Mouse (Mus musculus): ENCODE measurements at regions not wholly inside any gene's neighbourhood (a gene's known extent, or its start where the extent isn't known, plus 50 kb on each side); places are given as distances from the start of the nearest gene placed in this dataset.

DNA sequence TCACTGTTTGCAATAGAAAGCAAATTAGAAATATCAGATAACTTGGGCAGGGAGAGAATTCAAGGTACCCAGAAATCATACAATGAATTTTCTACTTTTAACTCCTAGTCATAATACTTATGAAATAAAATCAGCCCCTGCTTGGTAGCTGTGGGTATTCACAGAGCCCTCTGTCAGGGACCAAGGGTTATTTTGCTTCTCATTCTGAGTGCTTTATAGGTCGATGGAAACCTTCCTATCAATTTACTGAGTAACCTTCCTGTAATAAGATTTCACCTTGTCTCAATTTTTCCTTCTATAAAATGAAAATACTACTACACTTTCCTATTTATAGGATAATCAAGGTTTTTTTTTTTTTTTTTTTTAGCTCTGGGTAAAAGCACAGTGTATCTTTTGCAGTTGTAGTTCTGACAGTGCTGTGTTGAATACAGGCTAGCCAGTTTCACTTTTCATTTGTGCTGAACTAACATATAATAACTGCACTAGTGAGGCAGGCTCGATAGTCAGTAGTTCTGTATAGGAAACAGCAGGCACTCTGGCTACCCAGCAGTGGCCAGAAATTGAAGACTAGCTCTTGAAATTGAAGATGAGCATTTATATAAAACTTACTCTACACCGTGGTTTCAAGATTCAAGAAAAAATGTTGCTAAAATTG is 94.4 kb upstream of the Mdfic start:
- DNase-seq (ENCODE audit: low spot score), result no peak
- WGBS, result 82% methylated on average over 3 of the region's 3 CpGs

GRCm38 (mm10) chr6:15638548-15638947 is 81.9 kb upstream of the Mdfic start:
- no peak overlapping the region for H3K4me2 ChIP-seq (ENCODE audit: low read length)
- no peak overlapping the region for H3K4me3 ChIP-seq (ENCODE audit: low read depth, low read length)
- ATAC-seq (peak; percentile 64), DNase-seq (ENCODE audit: low spot score) (peak; percentile 41)
- no peaks in the 10 kb centered on the region for H3K9me3 ChIP-seq (replicated peaks; ENCODE audit: control insufficient read depth, low read length)
- H3K36me3 ChIP-seq (ENCODE audit: control insufficient read depth, insufficient read depth, low read length), result no peaks in the 10 kb centered on the region
- no peak overlapping the region for H3K9ac ChIP-seq (ENCODE audit: low read length)
- WGBS, result 42% methylated on average over 14 of the region's 14 CpGs
- H3K27me3 ChIP-seq (replicated peaks; ENCODE audit: control insufficient read depth, insufficient read depth, low read length), result no peaks in the 10 kb centered on the region
- no peak overlapping the region for H3K27ac ChIP-seq (ENCODE audit: low read depth, low read length)
- H3K4me1 ChIP-seq (ENCODE audit: control insufficient read depth, insufficient read depth, low read length), result peaks cover 5% of the 10 kb centered on the region; the same call in 1 of the 2 replicates

More for the DNA sequence above, 94.4 kb upstream of the Mdfic start:
- Histone ChIP-seq H3K9ac (ENCODE audit: low read length) (no peak overlapping the region), H3K9me3 (replicated peaks; ENCODE audit: control insufficient read depth, low read length) (no peaks in the 10 kb centered on the region), H3K4me3 (ENCODE audit: low read depth, low read length) (no peak overlapping the region), H3K27ac (ENCODE audit: low read depth, low read length) (no peak overlapping the region), H3K4me1 (ENCODE audit: control insufficient read depth, insufficient read depth, low read length) (no peaks in the 10 kb centered on the region), H3K4me2 (ENCODE audit: low read length) (no peak overlapping the region), H3K27me3 (replicated peaks; ENCODE audit: control insufficient read depth, insufficient read depth, low read length) (no peaks in the 10 kb centered on the region), H3K36me3 (ENCODE audit: control insufficient read depth, insufficient read depth, low read length) (no peaks in the 10 kb centered on the region)
- no peak for ATAC-seq

GRCm38 (mm10) chr6:15639378-15639777 is 81.1 kb upstream of the Mdfic start:
- peak; percentile 83 for DNase-seq (ENCODE audit: low spot score)
- ATAC-seq, result peak; percentile 89

GRCm38 (mm10) chr6:15639809-15640479 is 80.5 kb upstream of the Mdfic start:
- no peaks in the 10 kb centered on the region for H3K9me3 ChIP-seq (replicated peaks; ENCODE audit: control insufficient read depth, low read length)
- peaks cover 5% of the 10 kb centered on the region; the same call in 1 of the 2 replicates for H3K4me1 ChIP-seq (ENCODE audit: control insufficient read depth, insufficient read depth, low read length)
- H3K4me2 ChIP-seq (ENCODE audit: low read length), result no peak overlapping the region
- no peaks in the 10 kb centered on the region for H3K27me3 ChIP-seq (replicated peaks; ENCODE audit: control insufficient read depth, insufficient read depth, low read length)
- peak; percentile 70 for ATAC-seq
- DNase-seq (ENCODE audit: low spot score), result peak; percentile 38
- H3K27ac ChIP-seq (ENCODE audit: low read depth, low read length), result no peak overlapping the region
- WGBS, result 3% methylated on average over 5 of the region's 5 CpGs
- no peaks in the 10 kb centered on the region for H3K36me3 ChIP-seq (ENCODE audit: control insufficient read depth, insufficient read depth, low read length)
- H3K9ac ChIP-seq (ENCODE audit: low read length), result no peak overlapping the region
- no peak overlapping the region for H3K4me3 ChIP-seq (ENCODE audit: low read depth, low read length)

More at GRCm38 (mm10) chr6:15639378-15639777, 81.1 kb upstream of the Mdfic start:
- Histone ChIP-seq H3K9ac (ENCODE audit: low read length) (no peak overlapping the region), H3K9me3 (replicated peaks; ENCODE audit: control insufficient read depth, low read length) (no peaks in the 10 kb centered on the region), H3K4me1 (ENCODE audit: control insufficient read depth, insufficient read depth, low read length) (peaks cover 5% of the 10 kb centered on the region; the same call in 1 of the 2 replicates), H3K36me3 (ENCODE audit: control insufficient read depth, insufficient read depth, low read length) (no peaks in the 10 kb centered on the region), H3K4me3 (ENCODE audit: low read depth, low read length) (no peak overlapping the region), H3K27ac (ENCODE audit: low read depth, low read length) (no peak overlapping the region), H3K27me3 (replicated peaks; ENCODE audit: control insufficient read depth, insufficient read depth, low read length) (no peaks in the 10 kb centered on the region), H3K4me2 (ENCODE audit: low read length) (no peak overlapping the region)
- WGBS, result 1% methylated on average over 4 of the region's 4 CpGs

DNA sequence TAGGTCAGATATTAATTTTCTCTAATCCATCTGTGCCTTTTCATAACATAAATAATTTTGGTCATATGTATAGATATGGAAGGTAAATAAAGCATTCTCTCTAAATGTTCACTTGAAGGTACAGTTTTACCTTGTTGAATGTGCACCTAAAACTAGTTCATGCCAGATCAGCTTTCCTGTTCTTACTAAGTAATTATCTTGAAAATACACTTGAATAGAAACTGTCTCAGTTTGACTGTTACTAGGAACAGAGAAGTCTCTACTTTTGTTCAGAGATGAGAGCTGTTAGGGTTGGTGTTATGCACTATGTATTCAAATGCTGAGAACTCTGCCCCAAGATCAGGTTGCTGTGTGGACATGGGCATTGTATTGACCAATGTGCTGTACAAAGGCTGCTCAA is 76.2 kb upstream of the Mdfic start:
- Histone ChIP-seq H3K4me2 (ENCODE audit: low read length) (no peak overlapping the region), H3K4me1 (ENCODE audit: control insufficient read depth, insufficient read depth, low read length) (no peaks in the 10 kb centered on the region), H3K4me3 (ENCODE audit: low read depth, low read length) (no peak overlapping the region), H3K9ac (ENCODE audit: low read length) (no peak overlapping the region), H3K36me3 (ENCODE audit: control insufficient read depth, insufficient read depth, low read length) (no peaks in the 10 kb centered on the region), H3K27ac (ENCODE audit: low read depth, low read length) (no peak overlapping the region), H3K9me3 (replicated peaks; ENCODE audit: control insufficient read depth, low read length) (no peaks in the 10 kb centered on the region), H3K27me3 (replicated peaks; ENCODE audit: control insufficient read depth, insufficient read depth, low read length) (no peaks in the 10 kb centered on the region)
- DNase-seq (ENCODE audit: low spot score) (no peak), ATAC-seq (no peak)

- DNase-seq (ENCODE audit: low spot score), result no peak
Measured at GRCm38 (mm10) chr6:15647499-15647898, 73.0 kb upstream of the Mdfic start.

More at GRCm38 (mm10) chr6:15647499-15647898, 73.0 kb upstream of the Mdfic start:
- H3K4me2 ChIP-seq (ENCODE audit: low read length), result no peak overlapping the region
- H3K27ac ChIP-seq (ENCODE audit: low read depth, low read length), result no peak overlapping the region
- no peaks in the 10 kb centered on the region for H3K9me3 ChIP-seq (replicated peaks; ENCODE audit: control insufficient read depth, low read length)
- no peak for ATAC-seq
- no peaks in the 10 kb centered on the region for H3K36me3 ChIP-seq (ENCODE audit: control insufficient read depth, insufficient read depth, low read length)
- H3K4me1 ChIP-seq (ENCODE audit: control insufficient read depth, insufficient read depth, low read length), result no peaks in the 10 kb centered on the region
- no peak overlapping the region for H3K4me3 ChIP-seq (ENCODE audit: low read depth, low read length)
- H3K27me3 ChIP-seq (replicated peaks; ENCODE audit: control insufficient read depth, insufficient read depth, low read length), result no peaks in the 10 kb centered on the region
- 91% methylated on average over 2 of the region's 2 CpGs for WGBS
- no peak overlapping the region for H3K9ac ChIP-seq (ENCODE audit: low read length)
